Mouse (Mus musculus) forebrain, embryonic 16.5 days (tissue): ENCODE results near the gene Samd10. TPM values are rescaled to one million over a fixed set of nuclear protein-coding genes. Genes with fewer than 3 reads are reported as not detected.

ENCODE experiments used
- ATAC-seq: fragments of 200-750 bp; cut with Nextera tagmentation; 2 replicates; pipeline ENCODE4 v1.8.0; 2017; ENCODE audit warnings: mild to moderate bottlenecking, moderate library complexity
- H3K27ac ChIP-seq: fragments of 300-500 bp; sonication (generic); 2 replicates; pipeline ENCODE4 v1.5.1; 2014; ENCODE audit warnings: low read length, control low read depth
- H3K27me3 ChIP-seq: fragments of 300-500 bp; sonication (generic); replicated peaks from 2 replicates; pipeline ENCODE4 v1.6.1; 2014; ENCODE audit warnings: low read length; ENCODE audit not compliant: control insufficient read depth, insufficient read depth
- H3K36me3 ChIP-seq: fragments of 300-500 bp; sonication (generic); 2 replicates; pipeline ENCODE4 v1.6.1; 2014; ENCODE audit not compliant: control insufficient read depth, insufficient read depth
- H3K4me1 ChIP-seq: fragments of 300-500 bp; sonication (generic); replicated peaks from 2 replicates; pipeline ENCODE4 v1.6.1; 2014; ENCODE audit warnings: low read length; ENCODE audit not compliant: control insufficient read depth, insufficient read depth
- H3K4me2 ChIP-seq: fragments of 300-500 bp; sonication (generic); 2 replicates; pipeline ENCODE4 v1.6.1; 2014; ENCODE audit warnings: mild to moderate bottlenecking, low read length, control low read depth
- H3K4me3 ChIP-seq: fragments of 300-500 bp; sonication (generic); replicated peaks from 2 replicates; pipeline ENCODE4 v1.5.1; 2014; ENCODE audit warnings: mild to moderate bottlenecking, low read length, control low read depth
- H3K9ac ChIP-seq: fragments of 300-500 bp; sonication (generic); replicated peaks from 2 replicates; pipeline ENCODE4 v1.6.1; 2014; ENCODE audit warnings: low read depth, low read length, control low read depth
- H3K9me3 ChIP-seq: fragments of 300-500 bp; sonication (generic); 2 replicates; pipeline ENCODE4 v1.6.1; 2016; ENCODE audit warnings: low read length; ENCODE audit not compliant: control insufficient read depth
- WGBS: fragments of 180-500 bp; shearing (Covaris S2); extraction: QIAGEN DNeasy Blood & Tissue Kit; methylation state at CpG from one replicate; pipeline ENCODE4 v1.1.7; 2014; 5-methylcytosine and 5-hydroxymethylcytosine counted together
- polyA plus RNA-seq: library from polyadenylated mRNA; unstranded; fragments of >200 nt; fragmentation: Nextera tagmentation; extraction: Ambion mirVana; gene quantifications from 2 replicates; pipeline ENCODE4 v1.2.1, GENCODE M21; 2015

Samd10 gene
- polyA plus RNA-seq, 1 experiment from 2014 or later = 128 TPM

- Histone ChIP-seq H3K4me3 (no peak overlapping the region), H3K27ac (no peak overlapping the region), H3K36me3 (peaks cover under 1% of the 10 kb centered on the region; the same call in 1 of the 2 replicates), H3K9ac (no peak overlapping the region), H3K4me1 (peaks cover 16% of the 10 kb centered on the region), H3K27me3 (no peaks in the 10 kb centered on the region), H3K4me2 (no peak overlapping the region), H3K9me3 (no peaks in the 10 kb centered on the region)
- no peak for ATAC-seq
- whole genome bisulfite sequencing = 83% methylated on average over 5 of the region's 5 CpGs
Observed at GRCm38 (mm10) chr2:181578790-181579618, 20.0 kb downstream of the Samd10 start.

- H3K27ac ChIP-seq = no peak overlapping the region
- WGBS = 78% methylated on average over 7 of the region's 7 CpGs
- no peak overlapping the region for H3K4me2 ChIP-seq
- peaks cover 16% of the 10 kb centered on the region for H3K4me1 ChIP-seq
- H3K9me3 ChIP-seq = no peaks in the 10 kb centered on the region
- no peaks in the 10 kb centered on the region for H3K36me3 ChIP-seq
- no peak overlapping the region for H3K4me3 ChIP-seq
- H3K27me3 ChIP-seq = no peaks in the 10 kb centered on the region
- no peak overlapping the region for H3K9ac ChIP-seq
- ATAC-seq = no peak
Observed at GRCm38 (mm10) chr2:181577981-181578581, 20.9 kb downstream of the Samd10 start.

GRCm38 (mm10) chr2:181577126-181577525 lies 21.9 kb downstream of the Samd10 start:
- Histone ChIP-seq H3K27ac (no peak overlapping the region), H3K36me3 (no peaks in the 10 kb centered on the region), H3K4me1 (peaks cover 12% of the 10 kb centered on the region), H3K4me3 (no peak overlapping the region), H3K9me3 (no peaks in the 10 kb centered on the region), H3K27me3 (no peaks in the 10 kb centered on the region), H3K9ac (no peak overlapping the region), H3K4me2 (no peak overlapping the region)
- WGBS = 68% methylated on average over 2 of the region's 2 CpGs
- no peak for ATAC-seq

- Histone ChIP-seq H3K27ac (no peak overlapping the region), H3K9me3 (no peaks in the 10 kb centered on the region), H3K27me3 (no peaks in the 10 kb centered on the region), H3K4me2 (no peak overlapping the region), H3K9ac (no peak overlapping the region), H3K4me1 (peaks cover 10% of the 10 kb centered on the region), H3K4me3 (no peak overlapping the region), H3K36me3 (no peaks in the 10 kb centered on the region)
- WGBS = 95% methylated on average over 2 of the region's 2 CpGs
- ATAC-seq = no peak
Observed at GRCm38 (mm10) chr2:181576613-181577012, 22.4 kb downstream of the Samd10 start.

- H3K9ac ChIP-seq = no peak overlapping the region
- ATAC-seq = no peak
- no peak overlapping the region for H3K4me2 ChIP-seq
- 89% methylated on average over 7 of the region's 7 CpGs for WGBS
- H3K4me3 ChIP-seq = no peak overlapping the region
- H3K27me3 ChIP-seq = no peaks in the 10 kb centered on the region
- no peaks in the 10 kb centered on the region for H3K9me3 ChIP-seq
- no peaks in the 10 kb centered on the region for H3K36me3 ChIP-seq
- peaks cover 2% of the 10 kb centered on the region; the same call in 1 of the 2 replicates for H3K4me1 ChIP-seq
- no peak overlapping the region for H3K27ac ChIP-seq
Observed at GRCm38 (mm10) chr2:181574921-181575545, 24.0 kb downstream of the Samd10 start.

GRCm38 (mm10) chr2:181573961-181574360 lies 25.1 kb downstream of the Samd10 start:
- Histone ChIP-seq H3K27me3 (no peaks in the 10 kb centered on the region), H3K4me2 (no peak overlapping the region), H3K4me3 (no peak overlapping the region), H3K9ac (no peak overlapping the region), H3K9me3 (no peaks in the 10 kb centered on the region), H3K36me3 (no peaks in the 10 kb centered on the region), H3K27ac (no peak overlapping the region), H3K4me1 (peaks cover 2% of the 10 kb centered on the region; the same call in 1 of the 2 replicates)
- no peak for ATAC-seq
- 89% methylated on average over 9 of the region's 9 CpGs for whole genome bisulfite sequencing

GRCm38 (mm10) chr2:181572921-181573920 lies 25.8 kb downstream of the Samd10 start:
- Histone ChIP-seq H3K27me3 (no peaks in the 10 kb centered on the region), H3K27ac (no peak overlapping the region), H3K9me3 (no peaks in the 10 kb centered on the region), H3K4me2 (no peak overlapping the region), H3K36me3 (no peaks in the 10 kb centered on the region), H3K4me3 (no peak overlapping the region), H3K9ac (no peak overlapping the region), H3K4me1 (peaks cover 2% of the 10 kb centered on the region; the same call in 1 of the 2 replicates)
- WGBS = 92% methylated on average over 15 of the region's 15 CpGs
- no peak for ATAC-seq

GRCm38 (mm10) chr2:181571941-181572670 lies 26.9 kb downstream of the Samd10 start:
- Histone ChIP-seq H3K9ac (no peak overlapping the region), H3K9me3 (no peaks in the 10 kb centered on the region), H3K27me3 (no peaks in the 10 kb centered on the region), H3K4me3 (no peak overlapping the region), H3K36me3 (no peaks in the 10 kb centered on the region), H3K4me1 (no peaks in the 10 kb centered on the region), H3K27ac (no peak overlapping the region), H3K4me2 (no peak overlapping the region)
- no peak for ATAC-seq
- 91% methylated on average over 11 of the region's 11 CpGs for WGBS
